Mouse (Mus musculus): ENCODE measurements at regions not wholly inside any gene's neighbourhood (a gene's known extent, or its start where the extent isn't known, plus 50 kb on each side); places are given as distances from the start of the nearest gene placed in this dataset.

GRCm38 (mm10) chr17:45812289-45812955 lies 78.8 kb upstream of the 1600014C23Rik start:
- TF ChIP-seq CTCF (conservative IDR thresholded peaks at IDR 0.05; ENCODE audit: low read length) (no peak), POU5F1 (IDR thresholded peaks at IDR 0.05; ENCODE audit: borderline replicate concordance, low read length) (no peak), NANOG (IDR thresholded peaks at IDR 0.05; ENCODE audit: borderline replicate concordance, low read length) (no peak)
